Mouse (Mus musculus): Measurements from ENCODE around the gene Aplnr. TPM values are rescaled to one million over a fixed set of nuclear protein-coding genes. Genes with fewer than 3 reads are reported as not detected.

Gene Aplnr
- polyA plus RNA-seq, 1 experiment, result 24.8 TPM

DNA sequence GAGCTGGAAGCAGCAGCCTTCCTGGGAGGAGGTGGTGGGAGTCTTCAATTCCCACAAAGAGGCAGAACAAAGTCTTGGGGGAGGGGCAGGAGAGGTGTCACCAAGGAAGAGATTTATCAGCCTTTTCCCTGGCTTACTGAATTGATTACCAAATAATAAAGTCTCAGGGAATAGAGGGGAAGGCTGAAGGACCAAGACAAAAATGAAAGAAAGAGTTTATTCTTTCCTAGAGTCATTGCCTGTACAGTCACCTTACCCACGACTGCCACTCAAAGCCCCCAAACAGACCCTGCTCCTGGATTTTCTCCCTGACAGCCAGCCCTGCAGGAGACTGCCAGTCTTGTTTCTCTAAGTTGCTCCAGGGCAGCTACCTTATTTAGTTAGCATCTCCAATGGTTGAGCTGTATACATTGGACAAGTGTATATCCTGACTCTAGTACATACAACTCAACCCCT lies 25.6 kb downstream of the Aplnr start:
- peak; percentile 54 for DNase-seq (ENCODE audit: low read depth)
- TF ChIP-seq CTCF (IDR thresholded peaks at IDR 0.05; ENCODE audit: borderline replicate concordance, extremely low read depth, insufficient read depth, insufficient read length) (no peak), POLR2A (IDR thresholded peaks at IDR 0.05; ENCODE audit: borderline replicate concordance, extremely low read depth, insufficient read depth, insufficient read length, poor library complexity, severe bottlenecking) (no peak)

- peak; percentile 12 for DNase-seq (ENCODE audit: low read depth)
- no peak for TF ChIP-seq CTCF (IDR thresholded peaks at IDR 0.05; ENCODE audit: borderline replicate concordance, extremely low read depth, insufficient read depth, insufficient read length)
- no peak for TF ChIP-seq POLR2A (IDR thresholded peaks at IDR 0.05; ENCODE audit: borderline replicate concordance, extremely low read depth, insufficient read depth, insufficient read length, poor library complexity, severe bottlenecking)
Measured at GRCm38 (mm10) chr2:85163311-85164047, 27.5 kb downstream of the Aplnr start.

DNA sequence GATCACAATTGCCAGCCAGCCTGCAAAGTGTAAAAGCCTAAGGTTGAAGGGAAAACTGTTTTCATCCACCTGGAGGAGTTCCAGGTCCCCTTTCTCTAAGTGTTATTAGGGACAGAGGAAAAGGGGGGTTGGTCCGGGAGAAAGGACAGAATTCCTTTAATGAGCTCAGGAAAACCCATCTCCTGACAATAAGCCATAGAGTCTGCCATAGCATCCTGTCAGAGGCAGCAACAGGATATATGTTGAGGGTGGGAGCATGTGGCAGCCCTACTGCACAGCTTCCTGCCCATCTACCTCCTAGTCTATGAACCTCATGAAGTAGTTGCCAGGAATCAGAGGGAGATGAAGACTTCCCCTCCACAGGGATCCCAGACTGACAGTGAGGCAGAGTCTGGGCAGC lies 31.6 kb downstream of the Aplnr start:
- TF ChIP-seq CTCF (IDR thresholded peaks at IDR 0.05; ENCODE audit: borderline replicate concordance, extremely low read depth, insufficient read depth, insufficient read length) (no peak), POLR2A (IDR thresholded peaks at IDR 0.05; ENCODE audit: borderline replicate concordance, extremely low read depth, insufficient read depth, insufficient read length, poor library complexity, severe bottlenecking) (no peak)
- DNase-seq (ENCODE audit: low read depth), result peak; percentile 21

DNA sequence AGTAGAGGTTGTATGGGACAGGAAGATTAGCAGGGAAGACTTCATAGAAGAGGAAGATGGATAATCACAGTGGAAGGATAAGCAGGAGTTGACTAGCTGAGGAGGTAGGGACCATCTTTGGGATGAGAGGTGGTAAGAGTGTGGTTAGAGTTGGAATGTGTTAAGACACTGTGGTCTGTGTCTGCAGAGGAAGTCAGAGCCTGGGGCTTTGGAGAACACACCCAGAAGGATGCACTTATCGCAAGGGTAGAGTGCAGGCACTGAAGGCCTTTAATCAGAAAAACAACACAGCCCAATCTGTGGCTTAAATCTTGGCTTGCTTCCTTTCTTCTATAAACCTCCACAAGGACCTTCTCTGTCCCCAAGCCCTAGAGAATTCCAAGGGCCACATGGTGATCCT lies 32.3 kb downstream of the Aplnr start:
- TF ChIP-seq POLR2A (IDR thresholded peaks at IDR 0.05; ENCODE audit: borderline replicate concordance, extremely low read depth, insufficient read depth, insufficient read length, poor library complexity, severe bottlenecking) (no peak), CTCF (IDR thresholded peaks at IDR 0.05; ENCODE audit: borderline replicate concordance, extremely low read depth, insufficient read depth, insufficient read length) (no peak)
- no peak for DNase-seq (ENCODE audit: low read depth)

- TF ChIP-seq POLR2A (IDR thresholded peaks at IDR 0.05; ENCODE audit: borderline replicate concordance, extremely low read depth, insufficient read depth, insufficient read length, poor library complexity, severe bottlenecking), result no peak
- no peak for TF ChIP-seq CTCF (IDR thresholded peaks at IDR 0.05; ENCODE audit: borderline replicate concordance, extremely low read depth, insufficient read depth, insufficient read length)
- DNase-seq (ENCODE audit: low read depth), result peak; percentile 9
Measured at GRCm38 (mm10) chr2:85172071-85172762, 36.2 kb downstream of the Aplnr start.

DNA sequence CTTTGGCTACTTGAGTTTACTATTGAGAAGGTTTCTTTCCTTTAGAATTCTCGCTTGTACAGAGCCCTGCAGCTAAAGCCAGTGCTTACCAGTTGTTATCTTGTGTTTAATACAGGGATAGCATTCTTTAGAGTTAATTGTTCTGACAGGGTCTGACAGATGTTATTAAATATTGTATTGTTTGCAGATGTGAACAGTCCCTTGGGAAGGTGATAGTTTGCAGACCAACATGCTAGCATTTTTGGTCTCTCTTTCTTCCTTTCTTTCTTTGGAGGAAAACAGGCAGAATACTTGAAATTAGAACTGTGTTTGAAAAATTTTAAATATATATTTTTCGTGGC lies 36.7 kb downstream of the Aplnr start:
- no peak for DNase-seq (ENCODE audit: low read depth)
- TF ChIP-seq POLR2A (IDR thresholded peaks at IDR 0.05; ENCODE audit: borderline replicate concordance, extremely low read depth, insufficient read depth, insufficient read length, poor library complexity, severe bottlenecking), result no peak

DNA sequence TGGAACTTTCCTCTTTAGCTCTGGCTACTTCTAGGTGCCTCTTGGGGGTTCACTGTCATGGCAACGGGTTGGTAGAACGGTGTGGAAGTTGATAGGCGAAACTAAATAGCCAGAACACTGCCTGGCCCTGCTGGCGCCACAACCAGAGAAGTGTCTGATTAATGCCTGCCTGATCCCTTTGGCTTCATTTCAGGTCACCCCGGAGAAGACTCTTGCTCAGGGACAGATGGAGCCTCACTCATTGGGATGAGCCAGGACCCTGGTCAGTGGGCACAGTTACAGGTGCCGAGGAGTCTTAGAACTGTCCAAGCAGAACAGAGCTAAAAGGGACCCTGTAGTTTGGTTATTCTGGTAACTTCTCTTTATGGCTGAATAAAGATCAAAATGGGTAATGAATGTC lies 37.5 kb downstream of the Aplnr start:
- DNase-seq (ENCODE audit: low read depth), result no peak
- TF ChIP-seq POLR2A (IDR thresholded peaks at IDR 0.05; ENCODE audit: borderline replicate concordance, extremely low read depth, insufficient read depth, insufficient read length, poor library complexity, severe bottlenecking), result no peak
- no peak for TF ChIP-seq CTCF (IDR thresholded peaks at IDR 0.05; ENCODE audit: borderline replicate concordance, extremely low read depth, insufficient read depth, insufficient read length)

DNA sequence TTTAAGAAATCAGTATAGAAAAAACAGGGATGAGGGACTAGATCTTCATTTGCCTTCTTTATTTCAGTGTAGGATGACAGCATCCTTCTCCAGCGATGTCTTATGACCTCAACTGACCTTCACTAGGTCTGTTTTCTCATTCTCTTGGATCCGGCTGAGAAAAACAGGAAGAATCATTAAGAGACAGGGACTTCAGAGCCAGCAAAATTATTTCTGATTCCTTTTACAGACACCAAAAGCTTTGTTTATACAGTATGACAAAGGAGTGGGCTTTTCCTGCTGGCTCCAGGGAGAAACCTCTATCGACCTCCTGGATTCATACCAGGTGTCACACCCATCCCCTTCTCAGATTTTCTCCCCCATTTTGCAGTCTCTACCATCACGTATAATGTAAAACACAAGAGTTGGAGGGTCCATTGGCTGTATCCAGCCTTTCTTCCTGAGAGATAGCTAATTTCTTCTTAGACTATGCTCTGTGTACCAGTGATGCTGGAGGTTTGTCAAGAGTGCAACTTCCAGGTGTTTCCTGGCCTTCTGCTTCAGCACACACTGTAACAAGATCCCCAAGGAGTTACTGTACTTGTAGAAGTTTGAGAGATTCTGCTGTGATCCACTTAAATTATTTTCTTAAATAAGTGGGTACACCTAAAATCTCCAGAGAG lies 42.2 kb downstream of the Aplnr start:
- no peak for DNase-seq (ENCODE audit: low read depth)
- TF ChIP-seq POLR2A (IDR thresholded peaks at IDR 0.05; ENCODE audit: borderline replicate concordance, extremely low read depth, insufficient read depth, insufficient read length, poor library complexity, severe bottlenecking) (no peak), CTCF (IDR thresholded peaks at IDR 0.05; ENCODE audit: borderline replicate concordance, extremely low read depth, insufficient read depth, insufficient read length) (no peak)

DNA sequence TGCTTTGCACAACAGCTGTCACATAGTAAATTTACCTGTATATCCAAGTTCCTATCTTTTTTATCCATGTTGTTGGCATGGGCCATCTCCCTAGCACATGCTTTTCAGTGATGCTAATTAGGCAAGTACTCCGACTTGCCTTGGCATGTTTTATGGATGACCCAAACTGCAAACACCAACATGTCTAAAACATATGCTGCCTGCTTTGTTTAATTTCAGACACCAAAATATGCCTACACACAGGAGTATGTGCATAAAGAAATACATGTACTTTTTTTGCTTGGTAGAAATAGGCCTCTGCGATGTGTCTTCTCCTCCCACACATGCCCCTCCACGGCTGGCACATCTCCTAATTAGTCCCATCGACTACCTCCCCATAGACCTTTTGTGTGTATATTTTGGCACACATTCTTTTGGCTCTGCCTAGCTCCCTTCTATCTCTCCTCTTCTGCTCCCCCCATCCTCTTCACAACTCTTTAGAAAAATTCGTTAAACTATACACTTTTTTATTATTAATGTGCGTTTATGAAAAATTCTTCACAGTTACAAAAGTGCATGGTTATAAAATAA lies 51.6 kb downstream of the Aplnr start:
- TF ChIP-seq CTCF (IDR thresholded peaks at IDR 0.05; ENCODE audit: borderline replicate concordance, extremely low read depth, insufficient read depth, insufficient read length), result no peak
- TF ChIP-seq POLR2A (IDR thresholded peaks at IDR 0.05; ENCODE audit: borderline replicate concordance, extremely low read depth, insufficient read depth, insufficient read length, poor library complexity, severe bottlenecking), result no peak
- peak; percentile 63 for DNase-seq (ENCODE audit: low read depth)

Other genes starting within 250 kb of the Aplnr start
- gene Rtn4rl2, start 249.5 kb upstream of the Aplnr start, polyA plus RNA-seq (2012; rRNA removed), result 18.3 and 32.2 TPM in 2 replicates
- gene Slc43a3, start 199.6 kb upstream of the Aplnr start, polyA plus RNA-seq (2012; rRNA removed), result 10.1 and 10.6 TPM in 2 replicates
- gene Prg2, start 155.8 kb upstream of the Aplnr start, polyA plus RNA-seq (2012; rRNA removed), result 0.14 and 0.16 TPM in 2 replicates
- gene Prg3, start 148.0 kb upstream of the Aplnr start, polyA plus RNA-seq (2012; rRNA removed), result not detected in 2 replicates
- 191 and 223 TPM in 2 replicates for gene Ssrp1, start 99.0 kb upstream of the Aplnr start, polyA plus RNA-seq (2012; rRNA removed)
- 2.1 and 6.1 TPM in 2 replicates for gene P2rx3, start 98.8 kb upstream of the Aplnr start, polyA plus RNA-seq (2012; rRNA removed)
- gene Tnks1bp1, start 88.2 kb upstream of the Aplnr start, polyA plus RNA-seq (2012; rRNA removed), result 44.0 and 57.0 TPM in 2 replicates
- gene Lrrc55, start 61.0 kb downstream of the Aplnr start, polyA plus RNA-seq (2012; rRNA removed), result 16.6 and 20.2 TPM in 2 replicates
- gene Olfr987, start 203.1 kb downstream of the Aplnr start, polyA plus RNA-seq (2012; rRNA removed), result not detected in 2 replicates
- gene Olfr988, start 227.0 kb downstream of the Aplnr start, polyA plus RNA-seq (2012; rRNA removed), result not detected in 2 replicates